Mouse (Mus musculus) left cerebral cortex, postnatal 25 days (tissue): ENCODE data around the gene Igfbp6. TPM values are rescaled to one million over a fixed set of nuclear protein-coding genes. Genes with fewer than 3 reads are reported as not detected.
"Not testable (repeated sequence)": the region's sequence is repeated elsewhere in the genome, so short reads cannot be mapped to it uniquely, and the experiment has no call there.

ENCODE experiments used
- DNase-seq, 2 experiments: peaks; one replicate each; pipeline ENCODE4 v3.0.0; 2022; ENCODE audit warnings: low spot score in 2 of 2, mixed read lengths in 1 of 2
- intact Hi-C: fragments of 180-260 bp; cut with DNase I; formaldehyde crosslinking; loops from one replicate; pipeline ENCODE4 v1.15.1; 2025
- total RNA-seq, 2 experiments: library from RNA; stranded (reverse); gene quantifications; 2 replicates each; pipeline ENCODE4 v1.2.3; 2021

The Igfbp6 gene
- total RNA-seq, 2 experiments from 2014 or later, result 36.5 to 43.1 TPM

- intact Hi-C loops, result no loop called here
Observed at GRCm38 (mm10) chr15:102133314-102133713, 10.8 kb upstream of the Igfbp6 start.

GRCm38 (mm10) chr15:102134709-102135108 is 9.5 kb upstream of the Igfbp6 start:
- DNase-seq, result no peak
- intact Hi-C loops, result no loop called here

More at GRCm38 (mm10) chr15:102133314-102133713, 10.8 kb upstream of the Igfbp6 start:
- no peak for DNase-seq

GRCm38 (mm10) chr15:102135522-102136128 is 8.5 kb upstream of the Igfbp6 start:
- intact Hi-C loops, result no loop called here
- DNase-seq, result no peak

GRCm38 (mm10) chr15:102136129-102136758 is 7.9 kb upstream of the Igfbp6 start, which contains the start of gene Spryd3:
Gene Spryd3 (minus strand): TSS chr15:102136234.
- intact Hi-C loops, result no loop called here
- DNase-seq, result peak; percentile 99

GRCm38 (mm10) chr15:102141120-102141519 is 3.0 kb upstream of the Igfbp6 start:
- intact Hi-C loops, result no loop called here
- no peak for DNase-seq

- DNase-seq, result peak; percentile 36 to 70
- intact Hi-C loops, result no loop called here
Observed at GRCm38 (mm10) chr15:102142914-102143912, 949 bp upstream of the Igfbp6 start.

DNA sequence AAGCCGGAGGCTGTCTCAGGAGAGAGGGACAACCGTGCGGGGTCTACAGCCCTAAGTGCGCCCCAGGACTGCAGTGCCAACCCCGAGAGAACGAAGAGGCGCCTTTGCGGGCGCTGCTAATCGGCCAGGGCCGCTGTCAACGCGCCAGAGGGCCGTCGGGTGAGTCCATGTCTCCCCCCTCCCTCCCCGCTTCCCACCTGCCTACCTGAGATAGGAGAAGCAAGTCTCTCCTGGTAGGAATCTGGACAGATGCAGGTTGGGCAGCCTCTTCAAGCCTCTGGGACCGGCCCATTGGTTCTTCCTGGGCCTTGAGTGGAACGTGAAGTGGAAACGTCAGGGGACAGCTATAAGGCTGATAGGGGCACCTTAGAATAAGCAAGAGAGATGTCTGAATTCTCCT is 564 bp downstream of the Igfbp6 start:
- intact Hi-C loops, result loop anchor here (5.0 kb wide), 2 partner anchors 37 to 58 kb away; partner anchors contain the start of genes Csad and Zfp740
- DNase-seq, result no peak

DNA sequence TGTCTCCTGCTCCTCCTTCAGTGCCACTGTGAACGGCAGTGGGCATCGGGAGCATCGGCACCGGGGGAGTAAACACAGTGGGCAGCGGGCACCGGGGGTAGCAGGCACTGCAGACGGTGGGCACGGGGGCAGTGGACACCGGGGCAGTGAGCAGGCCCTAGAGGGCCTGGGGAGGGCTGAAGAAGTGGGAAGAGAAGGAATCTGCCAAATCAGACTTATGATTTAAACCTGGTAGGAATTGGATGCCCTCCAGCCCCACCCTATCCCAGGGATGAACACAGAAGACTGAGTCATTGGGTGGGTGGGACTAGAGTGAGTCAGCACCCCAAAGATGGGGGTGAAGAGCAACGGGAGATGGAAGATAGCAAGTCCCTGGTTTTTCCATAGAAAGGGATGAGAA is 1.2 kb downstream of the Igfbp6 start:
- peak; percentile 31 to 89 for DNase-seq
- intact Hi-C loops, result loop anchor here (5.0 kb wide), 2 partner anchors 38 to 57 kb away; partner anchors contain the start of genes Csad and Zfp740

GRCm38 (mm10) chr15:102146089-102146488 is 1.9 kb downstream of the Igfbp6 start:
- intact Hi-C loops, result loop anchor here (5.0 kb wide), 2 partner anchors 39 to 56 kb away; partner anchors contain the start of genes Csad and Zfp740
- DNase-seq, result no peak

DNA sequence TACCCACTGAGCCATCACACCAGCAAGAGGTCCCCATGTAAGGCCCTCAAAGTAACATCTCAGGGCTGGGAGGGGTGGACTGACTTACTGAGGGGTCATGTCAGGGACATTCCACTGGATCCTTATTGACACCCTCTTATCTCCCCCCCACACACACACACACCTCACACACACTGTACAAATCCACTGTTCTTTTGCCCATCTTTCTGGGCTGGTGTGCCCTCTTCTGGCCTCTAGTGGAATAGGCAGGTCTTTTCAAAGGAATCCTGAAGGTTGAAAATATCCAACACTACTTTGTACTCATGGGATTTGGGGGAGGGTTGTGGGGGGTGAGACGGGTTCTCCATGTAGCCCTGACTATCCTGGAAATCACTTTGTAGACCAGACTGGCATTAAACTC is 2.7 kb downstream of the Igfbp6 start:
- intact Hi-C loops, result loop anchor here (5.0 kb wide), 2 partner anchors 40 to 55 kb away; partner anchors contain the start of genes Csad and Zfp740
- DNase-seq, result peak; percentile 38 to 41

DNA sequence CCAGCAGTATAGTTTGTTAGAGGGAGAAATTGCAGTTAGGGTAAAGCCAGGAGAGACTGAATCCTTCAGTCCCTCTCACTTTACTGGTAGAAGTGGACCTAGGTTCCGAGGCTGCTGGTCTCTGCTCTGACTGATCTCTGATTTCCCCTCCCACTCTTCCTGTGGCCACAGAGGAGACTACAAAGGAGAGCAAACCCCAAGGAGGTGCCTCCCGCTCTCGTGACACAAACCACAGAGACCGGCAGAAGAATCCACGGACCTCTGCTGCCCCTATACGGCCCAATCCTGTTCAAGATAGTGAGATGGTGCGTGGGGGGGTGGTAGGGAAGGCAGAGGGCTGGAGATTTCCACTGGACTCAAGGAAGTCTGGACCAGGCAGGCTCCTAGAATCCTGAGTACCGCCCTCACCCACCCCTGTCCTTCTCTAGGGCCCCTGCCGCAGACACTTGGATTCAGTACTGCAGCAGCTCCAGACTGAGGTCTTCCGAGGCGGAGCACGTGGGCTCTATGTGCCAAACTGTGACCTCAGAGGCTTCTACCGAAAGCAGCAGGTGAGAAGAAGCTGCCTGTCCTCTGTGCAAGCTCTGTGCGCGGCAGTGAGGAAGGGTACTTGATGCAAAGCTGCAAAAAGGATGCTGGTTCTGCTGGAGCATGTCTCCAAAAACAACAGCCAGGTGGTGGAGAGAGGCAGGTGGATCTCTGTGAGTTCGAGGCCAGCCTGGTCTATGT is 3.7 kb downstream of the Igfbp6 start:
- intact Hi-C loops, result loop anchor here (5.0 kb wide), 2 partner anchors 41 to 54 kb away; partner anchors contain the start of genes Csad and Zfp740
- no peak for DNase-seq

- intact Hi-C loops, result loop anchor here (5.0 kb wide), 2 partner anchors 42 to 53 kb away; partner anchors contain the start of genes Csad and Zfp740
- DNase-seq, result no peak
Observed at GRCm38 (mm10) chr15:102149561-102149960, 5.4 kb downstream of the Igfbp6 start.

DNA sequence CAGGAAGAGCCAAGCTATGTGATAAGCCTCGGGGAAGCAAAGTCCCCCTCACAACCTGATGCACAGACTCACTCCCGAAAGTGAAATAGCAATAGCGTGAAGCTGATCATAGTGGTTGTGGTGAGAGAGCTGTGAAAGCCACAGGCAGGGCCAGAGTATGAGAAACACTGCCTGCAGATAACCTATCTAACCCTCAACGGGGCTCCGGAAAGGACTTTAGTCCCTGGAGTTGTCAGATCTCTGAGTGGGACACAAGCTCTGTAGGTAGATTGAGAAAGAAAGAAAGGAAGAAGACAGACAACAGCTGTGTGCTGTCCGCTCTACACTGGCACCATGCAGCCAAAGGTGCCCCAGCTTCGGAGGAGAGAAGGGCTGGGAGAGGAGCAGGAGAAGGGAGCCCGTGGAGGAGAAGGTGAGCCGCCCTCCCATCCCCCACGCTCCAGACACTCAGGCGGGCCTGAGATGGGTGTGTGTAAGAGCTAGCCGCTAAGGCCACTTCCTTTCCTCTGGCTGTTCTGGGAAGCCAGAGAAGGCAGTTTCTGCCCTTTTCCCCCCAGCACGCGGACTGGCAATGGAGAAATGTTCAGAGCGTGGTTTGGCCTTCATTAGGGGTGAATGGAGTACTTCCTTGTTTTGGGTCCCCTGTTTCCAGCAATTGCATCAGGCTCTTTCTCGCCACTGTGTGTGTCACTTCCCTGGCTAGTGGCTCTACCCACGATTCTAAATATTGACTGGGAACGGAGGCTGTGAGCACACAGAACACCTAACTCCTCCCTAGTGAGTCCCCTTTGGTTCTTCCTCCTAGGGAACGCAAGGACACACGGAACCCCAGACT is 6.4 kb downstream of the Igfbp6 start, which contains the start of gene Soat2:
Gene Soat2 (plus strand): TSS at position 226 of the 835 bp plus-strand sequence.
- intact Hi-C loops, result no loop called here
- DNase-seq, result no peak

DNA sequence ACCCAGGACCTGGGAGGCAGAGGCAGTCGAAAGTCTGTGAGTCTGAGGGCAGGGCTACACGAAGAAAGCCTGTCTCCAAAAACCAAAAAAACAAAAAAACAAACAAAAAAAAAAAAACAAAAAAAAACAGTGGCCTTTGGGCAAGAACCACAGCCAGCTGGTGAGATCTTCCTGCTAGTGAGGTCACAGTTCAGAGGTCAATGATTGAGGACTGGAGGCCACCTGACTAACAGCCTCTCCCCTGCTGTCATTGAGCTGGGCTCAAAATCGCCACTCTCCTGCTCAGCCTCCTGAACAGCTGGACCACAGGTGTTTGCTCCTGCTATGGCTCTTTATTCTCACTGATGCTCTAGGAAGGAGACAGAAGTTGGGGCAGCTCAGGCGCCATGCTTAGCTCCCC is 8.5 kb downstream of the Igfbp6 start:
- no peak for DNase-seq
- intact Hi-C loops, result no loop called here

DNA sequence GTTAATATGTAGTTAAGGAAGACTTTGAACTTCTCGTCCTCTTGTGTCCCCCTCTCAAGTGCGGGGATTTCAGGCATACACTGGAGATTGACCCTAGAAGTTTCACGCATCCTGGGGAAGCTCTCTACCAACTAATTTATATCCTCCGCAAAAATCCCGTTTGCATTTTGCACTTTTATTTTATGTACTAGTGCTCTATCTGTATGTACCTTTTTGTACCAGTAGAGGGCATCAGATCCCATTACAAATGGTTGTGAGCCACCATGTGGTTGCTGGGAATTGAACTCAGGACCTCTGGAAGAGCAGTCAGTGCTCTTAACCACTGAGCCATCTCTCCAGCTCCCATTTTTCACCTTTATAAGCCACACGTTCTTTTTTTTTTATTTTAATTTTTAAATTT is 10.8 kb downstream of the Igfbp6 start:
- DNase-seq, intact Hi-C loops: not testable (repeated sequence)

GRCm38 (mm10) chr15:102156836-102157235 is 12.7 kb downstream of the Igfbp6 start:
- intact Hi-C loops, result no loop called here
- no peak for DNase-seq

DNA sequence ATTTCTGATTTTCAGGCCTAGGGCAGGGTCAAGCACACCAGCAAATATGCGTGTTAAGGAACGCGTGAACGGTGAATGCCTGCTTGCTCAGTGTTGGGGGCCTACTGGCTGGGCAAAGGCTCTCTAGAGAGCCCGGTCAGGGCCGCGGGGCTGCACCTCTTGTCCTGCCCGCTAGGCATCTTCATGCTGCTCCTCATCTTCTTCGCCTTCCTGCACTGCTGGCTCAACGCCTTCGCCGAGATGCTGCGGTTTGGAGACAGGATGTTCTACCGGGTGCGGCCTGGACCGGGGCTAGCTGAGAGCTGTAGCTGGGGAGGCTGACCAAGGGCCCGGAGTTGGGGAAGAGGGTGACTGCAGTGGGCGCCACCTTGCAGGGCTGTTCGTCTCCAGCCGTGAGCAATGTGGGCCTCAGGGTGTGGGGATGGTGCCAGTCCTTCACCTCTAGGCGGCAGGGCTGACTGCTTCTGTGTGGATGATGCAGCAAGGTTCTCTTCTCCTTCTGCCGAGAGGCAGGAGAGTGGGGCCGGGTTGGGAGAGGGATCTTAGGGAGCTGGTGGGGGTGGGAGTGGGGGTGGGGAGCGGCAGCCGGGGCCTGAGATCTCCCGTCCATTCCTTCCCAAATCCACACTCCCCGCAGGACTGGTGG is 16.4 kb downstream of the Igfbp6 start:
- no peak for DNase-seq
- intact Hi-C loops, result no loop called here
